Mouse (Mus musculus) cerebellum, adult 2 months (tissue): Measurements from ENCODE around the gene Mpdu1.

ENCODE experiments used
- CTCF ChIP-seq: fragments of 200-500 bp; IDR thresholded peaks from 2 replicates; pipeline ENCODE4 v1.5.1; 2011; ENCODE audit warnings: low read depth, mild to moderate bottlenecking, control low read depth, low read length, moderate library complexity, borderline replicate concordance; ENCODE audit not compliant: insufficient read depth
- POLR2A ChIP-seq: fragments of 200-500 bp; IDR thresholded peaks from 2 replicates; pipeline ENCODE4 v1.6.1; 2011; ENCODE audit warnings: low read length, control low read depth, borderline replicate concordance; ENCODE audit not compliant: insufficient read depth

DNA sequence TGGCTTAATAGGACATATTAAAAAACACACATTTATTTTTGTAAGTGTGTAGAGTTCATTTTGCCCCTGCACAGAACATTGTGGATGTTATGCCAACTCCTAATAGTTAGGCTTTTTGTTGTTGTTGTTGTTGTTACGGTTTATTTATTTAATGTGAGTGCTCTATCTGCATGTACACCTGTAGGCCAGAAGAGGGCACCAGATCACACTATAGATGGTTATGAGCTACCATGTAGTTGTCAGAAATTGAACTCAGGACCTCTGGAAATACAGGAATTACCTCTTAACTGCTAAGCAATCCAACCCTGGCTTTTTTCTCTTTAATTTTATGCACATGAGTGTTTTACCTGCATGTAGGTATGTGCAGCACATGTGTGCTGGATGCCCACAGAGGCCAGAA is 32.6 kb downstream of the Mpdu1 start:
- TF ChIP-seq CTCF (no peak), POLR2A (no peak)
